8 mouse cellular contexts compared by ENCODE assay signal in the genomic region with DNA sequence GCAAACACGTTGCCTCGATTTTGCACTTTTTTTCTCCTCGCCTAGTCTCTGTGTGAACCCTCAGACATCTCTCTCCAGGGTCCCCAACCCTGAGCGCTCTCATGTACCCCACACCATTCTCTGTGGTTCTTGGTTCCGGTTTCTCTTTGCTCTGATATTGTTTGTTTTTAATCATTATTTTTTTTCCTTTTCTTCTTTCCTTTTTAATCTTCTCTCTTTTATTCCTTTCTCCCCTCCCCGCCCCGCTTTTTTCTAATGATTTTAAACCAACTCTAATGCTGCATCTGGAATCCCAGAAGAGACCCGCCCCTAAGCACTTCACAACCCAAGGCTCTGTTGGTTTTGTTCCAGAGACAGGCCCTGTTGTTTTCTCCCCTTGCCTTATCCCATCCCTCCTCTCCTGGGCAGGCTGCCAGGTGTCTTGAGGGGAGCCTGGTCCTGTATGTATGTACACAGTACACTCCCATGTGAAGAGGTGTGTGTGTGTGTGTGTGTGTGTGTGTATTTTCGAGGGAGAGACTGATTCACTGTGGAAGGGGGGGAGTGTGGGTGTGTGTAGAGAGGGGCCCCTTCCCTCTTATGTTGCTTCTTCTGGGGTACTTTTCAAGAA.
DNase-seq lines count a peak whose midpoint lies in the region; ATAC-seq and TF ChIP-seq lines count a peak whose summit lies in the region.

No protein-coding gene starts in this region.

- H3K9ac ChIP-seq in lung, embryonic 14.5 days: 0 out of 2 replicates have a peak overlapping the region, but pooled peaks have one; percentile 34
- no peak overlapping the region for H3K9ac ChIP-seq in hindbrain, postnatal 0 days (replicated peaks; ENCODE audit: low read length)

- no peaks in the 10 kb centered on the region for H3K27me3 ChIP-seq in lung, embryonic 14.5 days (ENCODE audit: insufficient read depth, low read length)
- no peaks in the 10 kb centered on the region for H3K27me3 ChIP-seq in hindbrain, postnatal 0 days (ENCODE audit: insufficient read depth, low read length)
- H3K27me3 ChIP-seq in midbrain, embryonic 10.5 days (ENCODE audit: low read depth, poor library complexity, severe bottlenecking): peaks cover 36% of the 10 kb centered on the region
- H3K27me3 ChIP-seq in cerebellum, adult 2 months (ENCODE audit: control insufficient read depth, insufficient read depth, low read length): peaks cover 2% of the 10 kb centered on the region; the same call in 1 of the 2 replicates

- H3K4me3 ChIP-seq in lung, embryonic 14.5 days (ENCODE audit: low read depth, low read length): peak overlapping the region; percentile 30
- no peak overlapping the region for H3K4me3 ChIP-seq in lung, adult 2 months (replicated peaks; ENCODE audit: extremely low read depth, low read depth, low read length)
- H3K4me3 ChIP-seq in hindbrain, postnatal 0 days (ENCODE audit: low read length): peak overlapping the region; percentile 17
- H3K4me3 ChIP-seq in midbrain, embryonic 10.5 days: peak overlapping the region; percentile 54
- H3K4me3 ChIP-seq in cerebellum, adult 2 months (replicated peaks; ENCODE audit: insufficient read depth, low read depth, low read length): no peak overlapping the region

- no peaks in the 10 kb centered on the region for H3K9me3 ChIP-seq in lung, embryonic 14.5 days (ENCODE audit: low read depth, low read length)
- H3K9me3 ChIP-seq in hindbrain, postnatal 0 days (ENCODE audit: low read length): no peaks in the 10 kb centered on the region
- no peaks in the 10 kb centered on the region for H3K9me3 ChIP-seq in midbrain, embryonic 10.5 days (replicated peaks)

- H3K4me1 ChIP-seq in lung, embryonic 14.5 days (ENCODE audit: insufficient read depth): peaks cover 12% of the 10 kb centered on the region; the same call in 1 of the 2 replicates
- H3K4me1 ChIP-seq in lung, adult 2 months (ENCODE audit: control insufficient read depth, insufficient read depth, low read length): peaks cover 2% of the 10 kb centered on the region; the same call in 1 of the 2 replicates
- H3K4me1 ChIP-seq in hindbrain, postnatal 0 days (ENCODE audit: insufficient read depth, low read length): peaks cover 16% of the 10 kb centered on the region; the same call in 1 of the 2 replicates
- peaks cover 26% of the 10 kb centered on the region for H3K4me1 ChIP-seq in midbrain, embryonic 10.5 days
- peaks cover 10% of the 10 kb centered on the region; the same call in 1 of the 2 replicates for H3K4me1 ChIP-seq in cerebellum, adult 2 months (ENCODE audit: control insufficient read depth, insufficient read depth, low read length)

- WGBS in lung, embryonic 14.5 days: 38% methylated on average over 9 of the region's 9 CpGs
- 59% methylated on average over 9 of the region's 9 CpGs for WGBS in lung, adult 2 months
- WGBS in hindbrain, postnatal 0 days: 42% methylated on average over 9 of the region's 9 CpGs
- 42% methylated on average over 9 of the region's 9 CpGs for WGBS in midbrain, embryonic 10.5 days
- WGBS in cerebellum, adult 2 months: 74% methylated on average over 9 of the region's 9 CpGs

- H3K4me2 ChIP-seq in lung, embryonic 14.5 days: peak overlapping the region; percentile 62
- H3K4me2 ChIP-seq in hindbrain, postnatal 0 days (ENCODE audit: low read depth, low read length): peak overlapping the region; percentile 50

- peak; percentile 37 for DNase-seq in adrenal gland, postnatal 14 days
- no peak for DNase-seq in adrenal gland, adult 2 months
- peak; percentile 91 for DNase-seq in lung, embryonic 14.5 days
- no peak for DNase-seq in lung, adult 2 months
- DNase-seq in hindbrain, postnatal 0 days (ENCODE audit: low spot score): peak; percentile 51
- no peak for DNase-seq in midbrain, embryonic 10.5 days (ENCODE audit: low spot score)
- no peak for DNase-seq in frontal cortex, postnatal 36 days (ENCODE audit: low spot score in 2 of 2)
- DNase-seq in cerebellum, adult 2 months: no peak

- TF ChIP-seq POLR2A in lung, adult 2 months (IDR thresholded peaks at IDR 0.05; ENCODE audit: borderline replicate concordance, extremely low read depth, low read depth, low read length): no peak
- TF ChIP-seq POLR2A in cerebellum, adult 2 months (IDR thresholded peaks at IDR 0.05; ENCODE audit: borderline replicate concordance, insufficient read depth, low read length): no peak

- TF ChIP-seq CTCF in lung, embryonic 14.5 days (IDR thresholded peaks at IDR 0.05; ENCODE audit: low read depth): no peak
- TF ChIP-seq CTCF in lung, adult 2 months (IDR thresholded peaks at IDR 0.05; ENCODE audit: insufficient read depth, low read length): no peak
- no peak for TF ChIP-seq CTCF in hindbrain, postnatal 0 days (IDR thresholded peaks at IDR 0.05; ENCODE audit: low read depth)
- no peak for TF ChIP-seq CTCF in cerebellum, adult 2 months (IDR thresholded peaks at IDR 0.05; ENCODE audit: borderline replicate concordance, insufficient read depth, low read depth, low read length)

- peak; percentile 86 for ATAC-seq in lung, embryonic 14.5 days (ENCODE audit: insufficient read depth)
- ATAC-seq in hindbrain, postnatal 0 days: peak; percentile 42; the same call in 1 of the 2 replicates

- no peaks in the 10 kb centered on the region for H3K36me3 ChIP-seq in lung, embryonic 14.5 days (ENCODE audit: insufficient read depth)
- H3K36me3 ChIP-seq in hindbrain, postnatal 0 days (ENCODE audit: insufficient read depth, low read length): no peaks in the 10 kb centered on the region
- no peaks in the 10 kb centered on the region for H3K36me3 ChIP-seq in midbrain, embryonic 10.5 days

- H3K27ac ChIP-seq in lung, embryonic 14.5 days (ENCODE audit: low read depth): peak overlapping the region; percentile 61
- H3K27ac ChIP-seq in hindbrain, postnatal 0 days: no peak overlapping the region
- peak overlapping the region; percentile 84 for H3K27ac ChIP-seq in midbrain, embryonic 10.5 days (replicated peaks)
- H3K27ac ChIP-seq in cerebellum, adult 2 months (ENCODE audit: insufficient read depth, low read length): no peak overlapping the region

Comparison
In these comparisons a context has a peak if more than half of its experiments do, and no peak if none do; other contexts are left out.
1. DNase-seq: peak in adrenal gland, postnatal 14 days (single experiment), lung, embryonic 14.5 days (single experiment) and hindbrain, postnatal 0 days (single experiment); none in adrenal gland, adult 2 months (single experiment), lung, adult 2 months (single experiment), midbrain, embryonic 10.5 days (single experiment), frontal cortex, postnatal 36 days (0 of 2) and cerebellum, adult 2 months (0 of 2).
2. H3K4me3 ChIP-seq: peak in lung, embryonic 14.5 days (single experiment), hindbrain, postnatal 0 days (single experiment) and midbrain, embryonic 10.5 days (single experiment); none in lung, adult 2 months (single experiment) and cerebellum, adult 2 months (single experiment).
3. H3K27ac ChIP-seq: peak in lung, embryonic 14.5 days (single experiment) and midbrain, embryonic 10.5 days (single experiment); none in hindbrain, postnatal 0 days (single experiment) and cerebellum, adult 2 months (single experiment).